Mouse (Mus musculus) limb, embryonic 11.5 days (tissue): ENCODE data around the gene Dph5. TPM values are rescaled to one million over a fixed set of nuclear protein-coding genes. Genes with fewer than 3 reads are reported as not detected.

Source experiments
- ATAC-seq: fragments of 200-750 bp; cut with Nextera tagmentation; 2 replicates; pipeline ENCODE4 v1.8.0; 2017; ENCODE audit warnings: low read depth; ENCODE audit not compliant: insufficient number of reproducible peaks, low FRiP score, low TSS enrichment
- DNase-seq: peaks from one replicate; pipeline ENCODE4 v3.0.0-alpha.2; 2015; ENCODE audit warnings: low spot score
- H3K27ac ChIP-seq: fragments of 300-500 bp; sonication (generic); replicated peaks from 2 replicates; pipeline ENCODE4 v1.5.1; 2014; ENCODE audit warnings: low read depth, mild to moderate bottlenecking, low read length
- H3K27me3 ChIP-seq: fragments of 300-500 bp; sonication (generic); 2 replicates; pipeline ENCODE4 v1.6.1; 2014; ENCODE audit warnings: mild to moderate bottlenecking, low read length, mixed read lengths; ENCODE audit not compliant: control insufficient read depth, insufficient read depth
- H3K36me3 ChIP-seq: fragments of 300-500 bp; sonication (generic); 2 replicates; pipeline ENCODE4 v1.6.1; 2014; ENCODE audit warnings: mild to moderate bottlenecking, low read length, moderate library complexity, mixed read lengths; ENCODE audit not compliant: control insufficient read depth, insufficient read depth
- H3K4me1 ChIP-seq: fragments of 300-500 bp; sonication (generic); 2 replicates; pipeline ENCODE4 v1.6.1; 2014; ENCODE audit warnings: low read length, mixed read lengths; ENCODE audit not compliant: control insufficient read depth, insufficient read depth
- H3K4me2 ChIP-seq: fragments of 300-500 bp; sonication (generic); 2 replicates; pipeline ENCODE4 v1.6.1; 2014; ENCODE audit warnings: low read depth, mild to moderate bottlenecking, moderate library complexity; ENCODE audit not compliant: severe bottlenecking
- H3K4me3 ChIP-seq: fragments of 300-500 bp; sonication (generic); 2 replicates; pipeline ENCODE4 v1.5.1; 2014; ENCODE audit warnings: low read depth, low read length
- H3K9ac ChIP-seq: fragments of 300-500 bp; sonication (generic); 2 replicates; pipeline ENCODE4 v1.6.1; 2014; ENCODE audit warnings: mild to moderate bottlenecking, low read length
- H3K9me3 ChIP-seq: fragments of 300-500 bp; sonication (generic); 2 replicates; pipeline ENCODE4 v1.6.1; 2016; ENCODE audit warnings: low read length; ENCODE audit not compliant: control insufficient read depth
- WGBS: fragments of 180-500 bp; shearing (Covaris S2); extraction: QIAGEN DNeasy Blood & Tissue Kit; methylation state at CpG from one replicate; pipeline ENCODE4 v1.1.7; 2014; 5-methylcytosine and 5-hydroxymethylcytosine counted together
- polyA plus RNA-seq: library from polyadenylated mRNA; unstranded; fragments of >200 nt; fragmentation: Nextera tagmentation; extraction: Ambion mirVana; gene quantifications from 2 replicates; pipeline ENCODE4 v1.2.1, GENCODE M21; 2014

Dph5 gene
- polyA plus RNA-seq, 1 experiment from 2014 or later = 23.7 TPM

- peaks cover 8% of the 10 kb centered on the region for H3K36me3 ChIP-seq
- 89% methylated on average over 4 of the region's 4 CpGs for WGBS
These were observed 64.7 kb downstream of the Dph5 start for GRCm38 (mm10) chr3:115952356-115952755.

GRCm38 (mm10) chr3:115953088-115953487, 65.5 kb downstream of the Dph5 start:
- no peak for DNase-seq
- Histone ChIP-seq H3K9me3 (no peaks in the 10 kb centered on the region), H3K4me3 (no peak overlapping the region), H3K4me1 (no peaks in the 10 kb centered on the region), H3K27ac (no peak overlapping the region), H3K27me3 (no peaks in the 10 kb centered on the region), H3K9ac (no peak overlapping the region), H3K36me3 (peaks cover 8% of the 10 kb centered on the region), H3K4me2 (no peak overlapping the region)
- no peak for ATAC-seq
- 71% methylated on average over 3 of the region's 3 CpGs for WGBS

More at GRCm38 (mm10) chr3:115952356-115952755, 64.7 kb downstream of the Dph5 start:
- no peak overlapping the region for H3K9ac ChIP-seq
- H3K9me3 ChIP-seq = no peaks in the 10 kb centered on the region
- no peak overlapping the region for H3K27ac ChIP-seq
- no peak for ATAC-seq
- no peak overlapping the region for H3K4me3 ChIP-seq
- no peaks in the 10 kb centered on the region for H3K4me1 ChIP-seq
- H3K27me3 ChIP-seq = no peaks in the 10 kb centered on the region
- DNase-seq = no peak
- no peak overlapping the region for H3K4me2 ChIP-seq

- H3K36me3 ChIP-seq = peaks cover 5% of the 10 kb centered on the region
These were observed 69.6 kb downstream of the Dph5 start for GRCm38 (mm10) chr3:115957223-115957622.

GRCm38 (mm10) chr3:115961311-115962027, 73.8 kb downstream of the Dph5 start:
- Histone ChIP-seq H3K36me3 (no peaks in the 10 kb centered on the region), H3K9ac (no peak overlapping the region), H3K27me3 (no peaks in the 10 kb centered on the region), H3K4me2 (no peak overlapping the region), H3K9me3 (no peaks in the 10 kb centered on the region), H3K4me3 (no peak overlapping the region), H3K4me1 (no peaks in the 10 kb centered on the region; the same call in 1 of the 2 replicates), H3K27ac (peak overlapping the region; percentile 56)
- DNase-seq (peak; percentile 25), ATAC-seq (peak; percentile 60; the same call in 1 of the 2 replicates)
- WGBS = 72% methylated on average over 11 of the region's 11 CpGs

More at GRCm38 (mm10) chr3:115957223-115957622, 69.6 kb downstream of the Dph5 start:
- no peak for ATAC-seq
- Histone ChIP-seq H3K9ac (no peak overlapping the region), H3K27ac (no peak overlapping the region), H3K4me2 (no peak overlapping the region), H3K4me3 (no peak overlapping the region), H3K27me3 (no peaks in the 10 kb centered on the region), H3K9me3 (no peaks in the 10 kb centered on the region), H3K4me1 (no peaks in the 10 kb centered on the region; the same call in 1 of the 2 replicates)
- no peak for DNase-seq
- WGBS = 93% methylated on average over 7 of the region's 7 CpGs

GRCm38 (mm10) chr3:115962028-115962415, 74.4 kb downstream of the Dph5 start:
- H3K4me1 ChIP-seq = no peaks in the 10 kb centered on the region; the same call in 1 of the 2 replicates
- H3K9me3 ChIP-seq = no peaks in the 10 kb centered on the region
- no peak overlapping the region for H3K9ac ChIP-seq
- DNase-seq (no peak), ATAC-seq (no peak)
- no peaks in the 10 kb centered on the region for H3K36me3 ChIP-seq
- no peaks in the 10 kb centered on the region for H3K27me3 ChIP-seq
- no peak overlapping the region for H3K4me2 ChIP-seq
- H3K27ac ChIP-seq = peak overlapping the region; percentile 56; the same call in 1 of the 2 replicates
- no peak overlapping the region for H3K4me3 ChIP-seq
- WGBS = 58% methylated on average over 4 of the region's 4 CpGs

- H3K27me3 ChIP-seq = no peaks in the 10 kb centered on the region
- no peak overlapping the region for H3K4me3 ChIP-seq
- H3K4me1 ChIP-seq = no peaks in the 10 kb centered on the region; the same call in 1 of the 2 replicates
- DNase-seq (no peak), ATAC-seq (no peak)
- H3K9ac ChIP-seq = no peak overlapping the region
- no peaks in the 10 kb centered on the region for H3K9me3 ChIP-seq
- no peak overlapping the region for H3K27ac ChIP-seq
- no peaks in the 10 kb centered on the region for H3K36me3 ChIP-seq
- WGBS = 96% methylated on average over 1 of the region's 1 CpGs
- H3K4me2 ChIP-seq = no peak overlapping the region
These were observed 76.0 kb downstream of the Dph5 start for GRCm38 (mm10) chr3:115963597-115963996.

- WGBS = 84% methylated on average over 5 of the region's 5 CpGs
These were observed 76.4 kb downstream of the Dph5 start for GRCm38 (mm10) chr3:115964071-115964470.

GRCm38 (mm10) chr3:115968745-115969530, 81.3 kb downstream of the Dph5 start:
- Histone ChIP-seq H3K4me3 (no peak overlapping the region), H3K36me3 (0 out of 2 replicates have a peak, but pooled peaks cover 2% of the 10 kb centered on the region), H3K4me1 (no peaks in the 10 kb centered on the region), H3K4me2 (no peak overlapping the region), H3K27me3 (no peaks in the 10 kb centered on the region), H3K27ac (no peak overlapping the region), H3K9ac (no peak overlapping the region), H3K9me3 (no peaks in the 10 kb centered on the region)
- 89% methylated on average over 10 of the region's 10 CpGs for WGBS
- ATAC-seq (no peak), DNase-seq (no peak)

More at GRCm38 (mm10) chr3:115964071-115964470, 76.4 kb downstream of the Dph5 start:
- no peak overlapping the region for H3K9ac ChIP-seq
- H3K27ac ChIP-seq = no peak overlapping the region
- no peak overlapping the region for H3K4me2 ChIP-seq
- no peaks in the 10 kb centered on the region for H3K36me3 ChIP-seq
- ATAC-seq (no peak), DNase-seq (no peak)
- no peaks in the 10 kb centered on the region for H3K27me3 ChIP-seq
- no peak overlapping the region for H3K4me3 ChIP-seq
- no peaks in the 10 kb centered on the region for H3K9me3 ChIP-seq
- no peaks in the 10 kb centered on the region; the same call in 1 of the 2 replicates for H3K4me1 ChIP-seq
